Mouse (Mus musculus): ENCODE measurements at regions not wholly inside any gene's neighbourhood (a gene's known extent, or its start where the extent isn't known, plus 50 kb on each side); places are given as distances from the start of the nearest gene placed in this dataset.

- no peak for DNase-seq (ENCODE audit: low spot score in 2 of 2)
These were observed 133.2 kb upstream of the Flrt2 start for GRCm38 (mm10) chr12:95558706-95559406.

- no peak for DNase-seq (ENCODE audit: low spot score in 2 of 2)
These were observed 128.6 kb upstream of the Flrt2 start for GRCm38 (mm10) chr12:95563431-95563830.

- peak in 1 of 2 experiments; percentile 8 for DNase-seq (ENCODE audit: low spot score in 2 of 2)
These were observed 115.3 kb upstream of the Flrt2 start for GRCm38 (mm10) chr12:95576772-95577171.

- no peak for DNase-seq (ENCODE audit: low spot score in 2 of 2)
These were observed 103.0 kb upstream of the Flrt2 start for GRCm38 (mm10) chr12:95589011-95589410.

GRCm38 (mm10) chr12:95619281-95619680 lies 72.7 kb upstream of the Flrt2 start:
- DNase-seq (ENCODE audit: low spot score in 2 of 2), result no peak

GRCm38 (mm10) chr12:95631029-95631428 lies 61.0 kb upstream of the Flrt2 start:
- DNase-seq (ENCODE audit: low spot score in 2 of 2), result peak in 1 of 2 experiments; percentile 1

GRCm38 (mm10) chr12:95636647-95637046 lies 55.4 kb upstream of the Flrt2 start:
- no peak for DNase-seq (ENCODE audit: low spot score in 2 of 2)

GRCm38 (mm10) chr12:95639892-95640291 lies 52.1 kb upstream of the Flrt2 start:
- no peak for DNase-seq (ENCODE audit: low spot score in 2 of 2)

GRCm38 (mm10) chr12:95641628-95642027 lies 50.4 kb upstream of the Flrt2 start:
- DNase-seq (ENCODE audit: low spot score in 2 of 2), result no peak

All from cerebellum, postnatal 4 days (tissue).